Mouse (Mus musculus) spleen, postnatal 0 days (tissue): ENCODE results near the gene Zfp612. TPM values are rescaled to one million over a fixed set of nuclear protein-coding genes. Genes with fewer than 3 reads are reported as not detected.

ENCODE experiments used
- polyA plus RNA-seq: library from polyadenylated mRNA; unstranded; fragments of >200 nt; fragmentation: Nextera tagmentation; extraction: Ambion mirVana; gene quantifications from 2 replicates; pipeline ENCODE4 v1.2.1, GENCODE M21; 2015

The Zfp612 gene
- polyA plus RNA-seq = 0.42 and 0.70 TPM in 2 replicates

GRCm38 (mm10) chr8:110079282-110080221 is at the start of gene Zfp612:
Gene Zfp612, plus strand, starts transcription at chr8:110079746.

GRCm38 (mm10) chr8:110039659-110040058 is 39.9 kb upstream of the Zfp612 start, which contains the start of gene Chst4:
Gene Chst4, minus strand, starts transcription at chr8:110039740.

DNA sequence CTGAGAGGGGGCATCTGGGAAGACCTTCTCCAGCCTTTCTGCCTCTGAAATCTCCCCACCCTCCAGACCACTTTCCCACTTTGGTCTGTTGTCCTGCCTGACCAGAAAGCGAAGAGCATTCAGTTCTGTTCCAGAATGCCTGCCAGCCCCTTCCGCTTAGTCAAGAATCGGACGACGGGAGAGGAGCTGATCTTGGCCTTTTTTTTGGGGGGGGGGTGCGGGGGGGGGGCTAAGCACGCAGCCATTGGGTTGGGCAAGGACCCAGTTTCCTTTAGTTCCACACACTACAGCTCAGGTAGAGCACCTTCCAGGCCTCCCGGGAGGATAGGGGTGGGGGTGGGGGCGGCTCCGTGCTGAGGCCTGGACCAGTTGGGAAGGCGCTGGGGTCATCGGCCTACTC is 21.4 kb downstream of the Zfp612 start, which contains the start of gene Gm21964:
Gm21964 (plus strand) TSS at position 301 of the 400 bp plus-strand sequence.

GRCm38 (mm10) chr8:110102653-110103052 is 23.1 kb downstream of the Zfp612 start, which contains the start of gene Gm17720:
Gene Gm17720, minus strand, starts transcription at chr8:110102753.

Other genes with a start within 250 kb of the Zfp612 start
- gene Phlpp2, start 211.2 kb upstream of the Zfp612 start, polyA plus RNA-seq = 3.7 and 4.3 TPM in 2 replicates
- gene Marveld3, start 117.5 kb upstream of the Zfp612 start, polyA plus RNA-seq = 0.13 and 0.24 TPM in 2 replicates
- gene Tat, start 89.3 kb upstream of the Zfp612 start, polyA plus RNA-seq = not detected in 2 replicates
- 0.72 and 0.93 TPM in 2 replicates for gene Chst4, start 40.0 kb upstream of the Zfp612 start, polyA plus RNA-seq
- gene Gm21964, start 21.5 kb downstream of the Zfp612 start, polyA plus RNA-seq = not detected in 2 replicates
- not detected in 2 replicates for gene Gm17720, start 23.0 kb downstream of the Zfp612 start, polyA plus RNA-seq
- gene Calb2, start 88.5 kb downstream of the Zfp612 start, polyA plus RNA-seq = not detected in 2 replicates
- gene Cmtr2, start 135.9 kb downstream of the Zfp612 start, polyA plus RNA-seq = 3.4 and 3.6 TPM in 2 replicates
- not detected in 2 replicates for gene Hydin, start 187.2 kb downstream of the Zfp612 start, polyA plus RNA-seq